Mouse (Mus musculus) cerebellum, postnatal 14 days (tissue): ENCODE data around the gene Abcb10.
"Not testable (repeated sequence)": the region's sequence is repeated elsewhere in the genome, so short reads cannot be mapped to it uniquely, and the experiment has no call there.

Source experiments
- DNase-seq, 2 experiments: peaks; one replicate each; pipeline ENCODE4 v3.0.0; 2021; ENCODE audit warnings: mixed read lengths in 2 of 2

Gene Abcb10

DNA sequence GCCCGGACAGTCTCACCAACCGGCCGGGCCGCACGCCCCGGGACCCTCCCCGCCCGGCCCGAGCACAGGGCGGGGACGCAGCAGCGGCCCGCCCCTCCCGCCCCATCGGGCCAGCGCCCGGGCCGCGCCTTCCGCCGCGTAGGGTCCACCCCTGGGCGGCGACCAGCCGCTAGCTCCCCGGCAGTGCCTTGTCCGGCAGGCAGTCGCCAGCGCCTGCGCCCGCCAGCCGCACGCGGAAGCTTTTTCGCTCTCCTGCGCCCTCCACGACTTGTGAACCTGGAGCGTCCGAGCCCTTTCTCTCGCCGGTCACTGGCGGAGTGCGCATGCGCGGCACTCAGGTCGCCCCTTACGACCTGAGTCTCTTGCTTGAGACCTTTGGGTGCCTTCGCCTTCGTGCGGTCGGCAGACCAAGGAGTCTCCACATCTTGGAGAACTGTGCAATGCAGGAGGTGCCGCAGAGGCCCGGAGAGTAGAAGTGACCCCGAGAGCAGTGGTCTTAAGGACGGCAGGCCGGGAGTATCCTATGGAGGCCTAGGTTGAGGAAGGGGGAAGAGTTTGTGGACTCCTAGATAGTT, at the start of gene Abcb10:
Gene Abcb10 (minus strand): TSS at position 297 of the 575 bp plus-strand sequence.
- peak; percentile 90 to 92 for DNase-seq

DNA sequence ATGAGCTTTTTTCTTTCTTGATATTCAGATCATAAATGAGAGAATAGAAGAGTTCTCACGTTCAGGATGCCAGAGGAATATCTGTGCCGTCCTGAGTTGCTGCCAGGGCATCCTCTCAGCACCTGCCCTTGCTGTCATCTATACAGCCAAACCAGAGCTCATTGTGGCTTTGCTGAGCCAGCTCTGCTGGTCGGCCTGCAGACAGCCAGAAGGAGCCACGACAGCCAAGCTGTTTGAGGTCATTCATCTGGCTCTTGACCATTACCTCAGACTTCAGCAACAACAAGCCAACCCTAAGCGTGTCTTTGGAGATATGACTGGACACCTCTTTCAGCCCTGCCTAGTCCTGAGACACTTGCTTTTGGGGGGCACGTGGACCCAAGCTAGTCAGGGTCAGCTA, 44.9 kb upstream of the Abcb10 start:
- peak; percentile 56 to 67 for DNase-seq

DNA sequence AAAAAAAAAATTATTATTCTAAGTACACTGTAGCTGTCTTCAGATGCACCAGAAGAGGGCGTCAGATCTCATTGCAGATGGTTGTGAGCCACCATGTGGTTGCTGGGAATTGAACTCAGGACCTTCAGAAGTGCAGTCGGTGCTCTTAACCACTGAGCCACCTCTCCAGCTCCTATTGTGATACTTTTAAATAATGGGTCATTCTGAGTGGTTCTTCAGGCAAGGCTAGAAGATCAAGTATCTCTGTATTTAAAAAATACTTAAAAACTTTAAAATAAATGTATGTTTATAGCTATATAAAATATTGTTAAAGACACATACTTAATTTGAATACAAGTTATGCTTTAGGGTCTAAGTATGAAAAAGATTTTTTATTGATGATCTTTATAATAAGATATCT, 43.3 kb upstream of the Abcb10 start:
- DNase-seq: not testable (repeated sequence)

DNA sequence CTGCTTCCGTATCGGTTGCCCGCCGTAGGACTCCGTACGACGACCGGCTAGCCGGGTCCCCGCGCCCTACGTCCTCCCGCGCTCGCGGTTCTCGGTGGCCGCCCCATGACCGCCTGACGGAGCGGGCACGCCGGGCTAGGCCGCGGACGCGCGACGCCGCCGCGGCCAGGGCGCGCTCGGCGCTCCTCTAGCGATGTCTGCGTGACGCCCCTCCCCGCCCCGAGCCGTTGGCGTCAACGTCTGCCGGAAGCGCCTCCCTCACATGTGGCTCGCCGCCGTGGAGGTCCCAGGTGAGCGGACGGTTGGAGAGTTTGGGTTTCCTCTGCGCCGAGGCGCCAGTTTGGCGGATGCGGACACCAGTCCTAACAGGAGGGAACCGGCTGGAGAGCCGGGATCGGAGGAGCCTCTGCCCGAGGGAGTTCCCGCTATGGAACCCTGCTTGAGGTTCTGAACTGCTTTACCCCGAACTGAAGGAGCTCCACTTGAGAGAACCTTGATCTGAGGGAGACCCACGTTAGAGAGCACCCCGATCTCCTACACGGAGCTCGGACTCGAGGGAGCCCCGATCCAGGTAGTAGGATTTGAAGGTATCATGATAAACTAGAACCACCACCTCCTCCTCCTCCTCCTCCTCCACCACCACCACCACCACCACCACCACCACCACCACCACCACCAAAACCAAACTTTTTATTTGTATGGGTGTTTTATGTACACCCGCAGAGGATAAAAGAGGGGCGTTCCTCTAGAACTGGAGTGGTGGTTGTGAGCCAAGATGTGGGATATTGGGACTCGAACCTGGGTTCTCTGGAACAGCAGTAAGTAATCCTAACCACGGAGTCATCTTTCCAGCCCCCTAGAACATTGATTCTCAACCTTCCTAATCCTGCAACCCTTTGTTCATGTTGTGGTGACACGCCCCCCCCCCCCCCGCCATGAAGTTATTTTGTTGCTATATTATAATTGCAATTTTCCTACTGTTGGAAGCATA, 38.6 kb upstream of the Abcb10 start, which contains the start of the genes Taf5l and Urb2:
Gene Taf5l (minus strand): TSS at position 161 of the 991 bp plus-strand sequence.
Gene Urb2 (plus strand): TSS at position 272 of the 991 bp plus-strand sequence.
- DNase-seq: peak; percentile 94 to 97

DNA sequence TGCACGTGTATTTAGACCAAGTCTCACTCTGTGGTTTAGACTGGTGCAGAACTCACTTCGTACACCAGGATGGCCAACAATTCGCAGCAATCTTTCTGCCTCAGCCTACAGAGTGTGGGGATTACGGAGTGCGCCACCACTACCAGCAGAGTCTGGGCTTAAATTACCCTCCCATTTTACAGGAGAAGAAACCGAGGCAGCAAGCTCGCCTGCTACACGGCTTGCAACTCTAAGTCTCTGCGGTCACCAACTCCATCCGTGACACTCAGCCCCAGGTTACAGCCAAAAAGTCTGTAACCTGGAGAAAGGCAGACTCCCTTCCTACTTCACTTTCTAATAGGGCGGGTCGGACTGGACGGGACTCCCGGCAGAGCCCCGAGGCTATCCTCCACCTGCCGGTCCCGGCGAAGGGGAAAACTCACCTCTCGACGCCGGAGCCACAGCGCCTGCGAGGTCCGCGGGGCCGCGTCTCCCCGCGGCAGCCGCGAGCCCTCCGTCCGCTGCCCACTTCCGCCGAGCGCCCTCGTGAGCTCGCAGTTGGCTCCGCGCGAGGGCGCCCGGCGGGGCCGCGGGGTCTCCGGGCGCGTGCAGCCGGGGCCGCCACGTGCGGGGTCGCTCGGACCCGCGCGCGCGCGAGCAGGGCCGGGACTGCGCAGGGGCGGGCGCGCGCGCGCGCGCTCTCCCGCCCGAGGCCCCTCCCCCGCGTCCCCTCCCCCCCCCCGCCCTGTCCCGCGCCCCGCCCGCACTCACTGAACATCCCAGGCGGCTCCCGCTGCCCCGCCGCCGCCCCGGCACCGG, 37.7 kb upstream of the Abcb10 start:
- DNase-seq: peak in 1 of 2 experiments; percentile 73

DNA sequence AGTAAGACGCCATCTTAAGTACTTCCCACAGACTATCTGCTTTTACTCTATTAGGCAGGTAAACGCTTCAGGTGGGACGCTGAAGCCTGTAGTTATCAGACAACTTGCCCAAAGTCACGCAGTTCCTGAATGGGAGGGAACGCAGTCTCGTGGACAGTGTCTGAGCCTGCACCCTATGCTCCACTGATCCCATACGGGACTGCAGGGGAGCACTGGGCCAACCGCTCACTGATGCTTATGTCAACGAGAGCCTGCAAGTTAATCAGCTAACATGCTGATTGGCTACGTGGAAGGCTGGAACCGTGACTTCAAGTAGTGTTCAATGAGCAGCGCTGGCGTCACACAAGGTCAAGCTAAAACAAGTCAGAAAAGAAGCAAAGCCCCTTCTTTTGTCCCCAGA, 36.9 kb upstream of the Abcb10 start:
- DNase-seq: peak in 1 of 2 experiments; percentile 9

DNA sequence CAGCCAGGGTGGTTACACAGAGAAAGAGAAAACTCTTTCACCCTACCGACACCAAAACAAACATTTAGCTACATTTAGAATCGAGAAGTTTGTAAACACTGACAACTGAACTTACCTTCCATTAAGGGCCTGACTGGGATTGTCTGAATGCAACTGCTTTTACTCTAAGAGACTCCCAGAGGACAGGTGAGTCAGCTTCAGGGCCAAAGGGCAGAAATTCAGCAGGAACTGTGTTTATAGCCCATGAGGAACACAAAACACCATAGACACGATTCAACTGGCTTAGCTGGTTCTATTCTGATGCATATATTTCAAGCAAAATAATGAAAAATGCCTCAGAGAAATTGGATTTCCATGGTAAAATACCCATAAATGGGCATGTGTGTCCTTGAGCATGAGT, 31.8 kb upstream of the Abcb10 start:
- DNase-seq: no peak

DNA sequence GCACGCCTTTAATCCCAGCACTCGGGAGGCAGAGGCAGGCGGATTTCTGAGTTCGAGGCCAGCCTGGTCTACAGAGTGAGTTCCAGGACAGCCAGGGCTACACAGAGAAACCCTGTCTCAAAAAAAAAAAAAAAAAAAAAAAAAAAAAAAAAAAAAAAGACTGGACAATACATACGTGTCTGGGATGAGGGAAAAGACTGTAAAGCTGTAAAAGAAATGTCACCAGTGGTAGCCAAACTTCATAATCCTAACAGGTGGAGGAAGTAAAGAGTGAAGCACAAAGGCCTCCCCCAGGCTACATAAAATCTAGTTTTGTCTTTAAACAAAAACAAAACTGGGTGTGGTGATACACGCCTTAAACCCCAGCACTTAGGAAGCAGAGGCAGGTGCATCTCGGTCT, 31.4 kb upstream of the Abcb10 start:
- DNase-seq: not testable (repeated sequence)

DNA sequence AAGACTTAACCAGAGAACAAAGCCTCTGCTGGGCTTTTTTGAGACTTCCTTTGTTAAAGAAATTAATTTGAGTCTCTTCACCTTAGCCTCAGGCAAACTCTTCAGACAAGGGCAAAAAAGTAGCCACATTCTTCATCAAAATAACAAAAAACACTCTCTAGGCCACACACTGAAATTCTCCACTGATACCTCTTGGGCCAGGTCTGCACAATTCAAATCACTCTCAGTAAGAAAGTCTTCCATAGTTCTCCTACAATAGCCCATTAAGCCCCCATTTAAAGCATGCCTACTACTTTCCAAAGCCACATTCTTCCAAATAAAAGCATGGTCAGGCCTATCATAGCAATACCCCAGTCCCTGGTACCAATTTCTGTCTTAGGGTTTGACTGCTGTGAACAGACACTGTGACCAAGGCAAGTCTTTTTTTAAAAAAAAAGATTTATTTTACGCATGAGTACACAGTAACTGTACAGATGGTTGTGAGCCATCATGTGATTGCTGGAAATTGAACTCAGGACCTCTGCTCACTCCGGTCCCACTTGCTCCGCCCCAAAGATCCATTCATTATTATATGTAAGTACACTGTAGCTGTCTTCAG, 29.2 kb upstream of the Abcb10 start:
- DNase-seq: no peak

DNA sequence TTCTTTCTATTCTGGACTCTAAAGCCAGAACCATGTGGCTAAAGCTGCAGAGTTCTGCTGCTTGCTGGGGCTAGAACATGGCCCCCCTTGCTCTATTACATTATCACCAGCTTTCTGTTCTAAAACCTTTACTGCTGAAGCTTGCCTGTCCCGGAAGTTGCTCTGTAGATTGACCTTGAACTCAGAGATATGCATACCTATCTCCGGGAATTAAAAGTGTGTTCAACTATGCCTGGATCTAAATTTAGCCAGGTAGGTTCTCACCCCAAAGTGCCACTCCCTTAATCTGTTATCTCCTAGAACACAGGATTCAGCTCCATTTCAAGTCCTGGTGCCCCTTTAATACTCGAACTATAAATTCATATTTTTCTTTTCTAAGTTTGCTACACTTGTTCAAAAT, 28.7 kb upstream of the Abcb10 start:
- DNase-seq: no peak

DNA sequence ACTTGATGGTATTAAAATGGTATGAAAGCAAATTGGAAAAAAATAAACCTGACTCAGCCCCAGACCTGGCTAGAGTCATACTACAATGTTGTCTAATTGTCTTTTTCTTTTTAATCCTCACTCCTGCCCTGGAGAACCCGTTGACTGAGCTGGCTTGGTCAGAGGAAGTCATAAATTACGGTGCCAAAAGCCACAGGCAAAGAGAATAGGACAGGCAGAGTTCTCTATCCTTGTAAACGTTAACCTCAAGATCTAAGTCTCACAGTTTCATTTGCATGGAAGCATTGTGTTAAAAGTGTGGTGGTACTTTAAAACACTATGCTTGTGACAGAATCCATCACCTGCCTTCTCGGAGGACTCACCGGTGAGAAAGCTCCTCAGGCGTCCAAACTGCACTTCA, 24.9 kb upstream of the Abcb10 start:
- DNase-seq: no peak

DNA sequence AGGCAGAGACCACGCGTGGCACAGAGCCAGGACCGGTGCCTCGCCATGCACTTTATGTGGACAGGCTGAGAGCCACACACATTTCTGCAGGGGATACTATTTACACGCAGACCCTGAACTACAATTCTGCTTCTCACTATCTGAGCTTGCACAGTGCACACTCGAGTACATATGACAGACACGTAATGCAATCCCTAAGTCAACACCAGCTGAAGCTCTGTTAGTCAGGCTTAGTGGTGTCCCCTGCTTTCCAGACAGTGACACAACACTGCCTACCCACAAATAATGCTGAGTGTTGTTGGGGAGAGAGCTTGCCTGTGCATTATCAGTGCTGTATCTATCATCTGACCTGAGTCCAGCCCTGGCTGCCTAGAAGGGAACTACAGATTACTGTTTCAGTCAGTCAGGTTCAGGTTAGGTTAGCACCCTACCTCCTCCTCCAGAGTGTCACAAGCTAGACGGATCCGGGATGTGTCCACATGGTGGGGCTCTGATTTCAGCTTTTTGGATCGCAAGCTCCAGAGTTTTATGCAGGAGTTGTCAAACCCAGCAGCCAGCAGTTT, 19.7 kb upstream of the Abcb10 start:
- no peak for DNase-seq

DNA sequence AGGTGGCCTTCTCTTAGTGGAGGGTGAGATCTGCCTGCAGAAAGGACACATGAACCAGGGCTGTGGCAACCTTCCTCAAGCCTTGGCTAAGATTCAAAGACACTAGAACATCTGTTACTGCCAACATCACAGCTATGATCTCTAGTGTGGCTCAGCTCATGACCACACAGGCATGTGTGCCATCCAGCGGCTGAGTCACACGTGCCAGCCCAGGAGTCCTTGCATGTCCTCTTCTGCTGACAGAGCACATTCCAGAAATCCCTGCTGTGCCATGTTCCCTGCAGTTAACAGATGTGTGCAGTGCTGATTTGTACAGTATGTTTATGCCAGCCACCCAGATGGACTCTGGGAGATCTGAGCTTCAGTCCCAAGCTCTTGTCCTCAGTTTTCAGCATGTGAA, 16.6 kb upstream of the Abcb10 start:
- no peak for DNase-seq

DNA sequence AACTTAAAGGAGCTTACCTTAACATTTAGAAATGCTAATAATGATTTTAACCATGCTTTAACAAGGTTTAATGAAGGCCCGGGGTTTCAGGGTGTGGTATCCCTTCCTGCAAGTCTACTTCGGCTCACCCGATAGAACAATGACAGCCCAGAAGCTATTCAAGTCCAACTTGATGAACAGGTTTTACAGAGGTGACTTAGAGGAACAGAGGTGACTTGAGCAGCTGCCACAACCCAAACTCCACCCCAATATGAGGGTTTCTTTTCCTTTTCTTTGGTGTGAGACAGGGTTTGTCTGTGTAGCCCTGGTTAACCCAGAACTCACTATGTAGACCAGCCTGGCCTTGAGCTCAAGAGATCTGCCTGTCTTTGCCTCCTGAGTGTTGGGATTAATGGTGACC, 11.1 kb upstream of the Abcb10 start:
- no peak for DNase-seq

DNA sequence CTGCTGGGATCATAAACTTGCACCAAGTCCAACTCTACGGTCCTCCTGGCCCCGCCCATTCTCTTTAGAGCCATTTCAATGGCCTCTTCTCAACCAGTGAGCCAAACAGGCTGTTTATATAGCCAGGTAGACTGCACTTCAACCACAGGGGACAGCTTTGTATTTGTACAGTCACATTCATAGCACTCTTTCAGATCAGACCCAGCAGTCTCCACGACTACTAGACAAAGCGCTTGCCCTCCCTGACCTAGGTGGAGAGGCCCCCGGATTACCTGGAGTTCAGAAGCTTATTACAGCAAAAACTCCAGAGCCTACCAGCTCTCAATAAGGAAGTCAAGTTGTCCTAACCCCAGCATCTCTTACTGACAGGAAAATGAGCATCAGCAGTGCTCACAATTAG, 10.7 kb upstream of the Abcb10 start:
- DNase-seq: no peak

DNA sequence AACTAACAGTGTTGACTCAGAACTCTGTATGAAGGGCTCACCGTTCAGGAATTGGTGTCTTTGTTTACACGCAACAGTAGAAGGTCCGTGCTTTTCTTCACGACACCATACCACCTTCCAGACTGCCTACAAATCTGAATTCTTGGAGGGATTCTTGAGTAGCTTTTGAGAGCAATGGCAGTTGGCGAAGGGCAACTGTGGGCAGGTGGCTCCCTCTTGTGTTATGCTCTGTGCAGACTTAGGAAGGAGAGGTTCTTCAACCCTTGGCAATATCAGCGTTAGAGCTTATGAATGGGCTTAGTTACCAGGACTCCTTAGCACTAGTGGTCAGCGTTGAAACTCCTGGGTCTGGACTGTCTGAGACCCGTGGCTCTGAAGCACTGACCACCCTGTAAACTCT, 9.7 kb upstream of the Abcb10 start:
- peak; percentile 17 to 21 for DNase-seq

DNA sequence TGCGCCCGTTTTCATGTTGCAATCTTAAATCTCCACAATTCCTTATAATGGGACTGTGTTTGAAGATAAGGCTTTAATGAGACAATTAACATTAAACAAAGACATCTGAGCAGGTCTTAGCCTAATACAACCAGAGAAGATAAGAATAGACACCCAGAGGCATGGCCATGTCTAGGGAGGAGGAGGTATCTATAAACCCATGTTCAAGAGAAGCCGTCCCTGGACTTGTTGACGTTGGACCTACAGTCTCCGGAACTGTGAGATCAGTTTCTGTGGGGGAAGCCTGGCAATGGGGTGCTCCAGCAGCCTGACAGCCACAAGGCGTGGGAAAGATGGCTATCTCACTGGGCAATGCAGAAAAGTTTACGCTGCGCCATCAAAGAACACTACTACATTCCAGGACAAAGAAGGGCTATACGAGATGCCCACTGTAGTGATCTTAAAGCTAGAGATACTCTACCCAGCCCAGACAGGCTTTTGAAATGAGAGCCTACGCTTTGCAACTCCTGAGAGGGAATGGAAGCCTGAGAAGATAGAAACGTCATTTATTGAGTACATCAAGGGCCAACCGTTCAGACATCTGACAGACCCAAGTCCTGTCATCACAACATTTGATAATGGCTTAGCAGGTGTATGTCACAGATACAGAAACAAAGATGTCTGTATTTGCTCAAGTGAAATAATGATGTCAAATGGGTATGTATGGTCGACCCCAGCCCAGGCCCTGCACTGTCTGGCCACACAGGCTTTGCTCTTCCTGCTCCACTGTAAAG, 7.5 kb upstream of the Abcb10 start:
- no peak for DNase-seq

DNA sequence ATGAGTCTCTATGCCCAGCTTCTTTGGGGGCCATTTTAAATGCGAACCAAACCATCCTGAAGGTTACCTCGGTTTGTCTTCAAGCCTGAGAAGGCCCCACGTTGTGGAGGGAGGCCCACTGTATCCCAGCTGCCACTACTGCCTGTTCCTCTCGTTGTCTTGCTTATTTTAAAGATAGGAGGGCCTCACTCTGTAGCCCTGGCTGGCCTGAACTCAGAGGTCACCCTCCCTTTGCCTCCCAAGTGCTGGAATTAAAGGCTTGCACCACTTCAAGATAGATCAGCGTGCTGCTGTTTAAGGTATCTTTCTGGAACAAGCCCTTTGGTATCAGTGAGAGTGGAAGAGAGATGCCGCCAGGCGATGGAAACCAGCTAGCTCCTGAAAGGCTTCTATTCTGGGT, 6.2 kb upstream of the Abcb10 start:
- no peak for DNase-seq

DNA sequence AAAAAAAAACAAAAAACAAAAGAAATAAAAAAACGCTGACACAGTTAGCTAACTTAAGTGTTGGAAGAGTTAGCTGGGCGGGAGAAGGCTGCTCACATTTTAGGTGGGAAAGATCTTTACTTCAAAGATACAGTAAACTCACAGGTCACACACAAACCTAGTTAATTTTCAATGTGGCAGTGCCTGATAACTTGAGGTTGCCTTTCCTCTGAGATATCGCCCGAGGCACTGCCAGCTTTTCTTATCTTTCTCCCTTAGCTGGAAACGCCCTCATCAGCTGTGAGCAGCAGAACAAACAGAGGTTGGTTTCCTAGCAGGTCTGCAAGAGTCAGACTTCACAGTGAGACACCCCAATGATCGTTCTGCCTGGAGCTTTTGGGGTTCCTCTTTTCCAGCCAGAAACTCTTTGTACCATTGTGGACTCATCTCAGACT, 5.7 kb upstream of the Abcb10 start:
- DNase-seq: no peak

DNA sequence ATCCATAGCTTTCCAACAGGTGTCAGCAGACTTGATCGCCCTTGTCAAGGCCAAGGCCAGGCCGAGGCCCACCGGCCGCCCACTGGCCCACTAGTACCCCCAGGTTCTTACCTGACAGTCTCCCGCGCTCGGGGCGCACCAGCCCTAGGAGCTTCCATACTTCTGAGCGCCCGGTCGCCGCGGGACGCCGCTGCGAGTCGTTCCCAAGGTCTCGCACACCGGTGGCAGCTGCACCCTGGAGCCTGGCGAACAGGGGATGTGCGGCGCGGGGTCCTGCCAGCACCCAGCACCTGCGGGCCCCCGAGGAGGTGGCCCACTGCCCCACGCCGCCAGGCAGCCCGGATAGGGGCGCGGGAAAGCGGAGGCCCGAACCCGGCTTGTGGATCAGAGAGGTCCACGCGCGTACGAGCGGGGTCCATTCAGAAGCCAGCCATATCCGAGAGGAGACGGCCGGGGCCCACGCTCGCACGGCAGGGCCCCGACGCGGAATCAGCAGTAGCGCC, 580 bp downstream of the Abcb10 start:
- DNase-seq: peak; percentile 52 to 53

DNA sequence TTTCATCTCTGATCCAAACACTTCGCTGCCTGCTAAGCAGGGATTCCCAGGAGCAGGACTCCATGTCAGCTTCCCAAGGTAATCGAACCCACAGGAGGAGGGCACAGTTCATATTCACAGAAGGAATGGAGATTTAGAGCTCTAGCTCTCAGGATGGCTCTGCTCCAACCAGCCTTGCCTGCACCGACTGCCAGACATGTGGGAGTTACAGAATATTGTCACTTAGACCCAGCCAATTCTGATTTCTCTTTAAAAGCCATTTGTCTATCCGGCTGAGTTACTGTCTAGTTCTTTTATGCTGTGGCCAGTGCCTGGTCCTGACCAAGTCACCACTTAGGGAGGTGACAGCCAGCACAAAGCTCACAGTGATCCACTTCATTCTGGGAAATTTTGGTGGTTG, 1.2 kb downstream of the Abcb10 start:
- DNase-seq: peak; percentile 34 to 38
